Mouse (Mus musculus): Measurements from ENCODE around the gene Rgs7.

Rgs7 gene

GRCm38 (mm10) chr1:175431356-175432053, 60.8 kb downstream of the Rgs7 start:
- 61% methylated on average over 4 of the region's 4 CpGs for WGBS

- 83% methylated on average over 2 of the region's 2 CpGs for WGBS
Observed at GRCm38 (mm10) chr1:175427112-175427511, 65.2 kb downstream of the Rgs7 start.

DNA sequence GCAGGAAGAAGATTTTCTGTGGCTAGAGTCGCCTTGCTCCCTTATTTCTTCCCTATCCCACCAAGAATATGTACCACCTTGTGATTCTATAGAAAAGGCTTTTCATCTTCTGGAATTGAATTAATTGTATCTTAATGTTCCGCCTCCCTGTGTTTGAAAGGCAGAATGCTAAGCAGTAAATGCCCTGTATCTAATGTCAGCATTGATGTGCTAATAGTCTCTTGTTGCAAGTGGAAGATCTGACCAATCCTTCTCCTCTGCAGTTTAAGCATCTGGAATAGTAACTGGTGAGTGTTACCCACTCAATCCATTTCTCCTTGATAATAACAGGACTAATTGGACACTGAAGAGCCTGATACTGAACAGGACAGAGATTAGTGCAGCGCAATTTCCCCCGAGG, 65.9 kb downstream of the Rgs7 start:
- WGBS, result 90% methylated on average over 4 of the region's 4 CpGs

GRCm38 (mm10) chr1:175420883-175421282, 71.4 kb downstream of the Rgs7 start:
- 55% methylated on average over 4 of the region's 4 CpGs for WGBS

DNA sequence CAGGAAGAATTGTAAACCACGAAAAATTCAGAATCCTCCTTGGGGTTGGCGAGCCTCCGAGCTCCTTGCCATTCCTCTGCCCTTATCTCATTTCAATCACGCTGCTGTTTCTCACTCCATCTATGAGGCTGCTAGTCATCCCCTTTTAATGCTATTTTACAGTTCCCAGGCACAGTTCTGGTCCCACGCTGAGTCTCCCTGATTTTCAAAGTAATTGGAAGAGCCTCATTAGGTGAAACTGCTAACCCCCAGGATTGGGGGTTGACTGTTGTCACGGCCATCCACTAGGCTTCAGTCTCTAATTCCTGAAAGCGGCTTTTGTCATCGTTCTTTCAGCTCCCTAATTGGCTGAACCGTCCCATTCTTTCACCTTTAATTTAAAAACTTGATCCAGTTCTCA, 76.6 kb downstream of the Rgs7 start:
- 64% methylated on average over 9 of the region's 9 CpGs for WGBS

- 52% methylated on average over 3 of the region's 3 CpGs for WGBS
Observed at GRCm38 (mm10) chr1:175410399-175410798, 81.9 kb downstream of the Rgs7 start.

GRCm38 (mm10) chr1:175391894-175392293, 100.4 kb downstream of the Rgs7 start:
- 50% methylated on average over 4 of the region's 4 CpGs for WGBS

DNA sequence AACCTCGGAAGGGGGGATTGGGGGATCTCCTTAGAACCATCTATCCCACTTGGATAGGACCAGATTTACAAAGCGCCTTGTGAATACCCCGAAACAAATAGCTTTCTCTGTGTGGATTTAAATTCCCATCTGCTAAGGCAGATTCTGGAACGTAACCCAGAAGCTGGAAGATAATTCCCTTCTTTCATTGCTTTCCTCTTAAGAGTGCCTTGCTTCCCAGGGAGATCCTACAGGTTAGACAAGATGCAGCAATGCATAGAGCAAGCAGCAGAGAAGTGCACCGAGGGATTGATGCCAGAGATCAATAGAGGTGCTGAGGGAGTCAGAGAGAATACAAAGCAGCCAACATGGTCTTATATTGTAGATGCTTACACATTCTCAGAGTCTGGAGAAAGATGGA, 103.0 kb downstream of the Rgs7 start:
- WGBS, result 30% methylated on average over 5 of the region's 5 CpGs

DNA sequence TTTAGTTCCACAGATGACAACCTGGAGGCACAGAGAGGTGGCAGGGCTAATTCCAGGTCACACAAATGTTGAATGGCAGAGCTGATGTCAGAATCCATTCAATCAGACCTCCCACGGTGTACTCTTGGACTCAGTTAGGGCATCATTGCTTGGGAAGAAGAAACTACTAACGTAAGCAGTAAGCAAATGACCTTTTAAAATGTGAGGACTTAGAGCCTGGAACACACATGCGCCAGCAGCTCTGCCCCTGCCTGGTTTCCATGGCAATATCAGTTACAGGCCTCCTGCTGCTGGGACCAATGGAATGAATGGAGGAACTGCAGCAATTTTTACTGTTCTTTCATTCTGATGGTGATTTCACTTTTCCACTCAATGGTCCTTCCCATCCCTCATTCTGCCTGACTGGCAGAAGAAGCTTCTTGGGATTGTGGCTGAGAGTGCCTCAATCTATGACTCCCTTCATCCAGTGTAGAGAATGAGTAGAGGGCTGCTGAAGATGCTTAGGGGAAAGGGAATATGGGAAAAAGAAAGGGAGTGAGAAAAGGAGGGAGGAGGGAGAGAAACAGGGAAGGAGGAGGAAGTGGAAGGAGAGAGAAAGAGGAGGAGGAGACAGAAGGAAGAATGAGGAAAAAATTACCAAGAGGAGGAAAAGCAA, 106.6 kb downstream of the Rgs7 start:
- 28% methylated on average over 3 of the region's 3 CpGs for WGBS

GRCm38 (mm10) chr1:175368062-175368461, 124.2 kb downstream of the Rgs7 start:
- WGBS, result 93% methylated on average over 2 of the region's 2 CpGs

DNA sequence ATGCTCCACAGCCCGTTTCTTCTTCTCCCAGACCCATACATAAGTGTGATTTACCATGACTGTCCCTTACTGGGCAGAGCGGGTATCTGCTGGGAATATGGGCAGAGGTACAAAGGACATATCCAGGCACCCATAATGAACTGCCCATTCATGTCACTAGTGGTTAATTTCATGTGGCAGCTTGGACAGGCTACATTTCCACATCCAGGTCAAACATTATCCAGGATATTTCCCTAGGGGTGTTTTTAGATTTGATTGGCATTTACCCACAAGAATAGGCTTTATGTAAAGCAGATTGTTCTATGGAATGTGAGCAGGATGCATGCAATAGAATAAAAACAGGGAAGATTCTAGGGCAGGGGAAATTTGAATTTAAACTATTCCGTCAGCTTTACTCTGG, 128.7 kb downstream of the Rgs7 start:
- WGBS, result 79% methylated on average over 3 of the region's 3 CpGs

- WGBS, result 30% methylated on average over 7 of the region's 7 CpGs
Observed at GRCm38 (mm10) chr1:175359411-175360366, 132.6 kb downstream of the Rgs7 start.

- 79% methylated on average over 4 of the region's 4 CpGs for WGBS
Observed at GRCm38 (mm10) chr1:175352921-175353320, 139.4 kb downstream of the Rgs7 start.

- 87% methylated on average over 1 of the region's 1 CpGs for WGBS
Observed at GRCm38 (mm10) chr1:175346162-175346561, 146.1 kb downstream of the Rgs7 start.

DNA sequence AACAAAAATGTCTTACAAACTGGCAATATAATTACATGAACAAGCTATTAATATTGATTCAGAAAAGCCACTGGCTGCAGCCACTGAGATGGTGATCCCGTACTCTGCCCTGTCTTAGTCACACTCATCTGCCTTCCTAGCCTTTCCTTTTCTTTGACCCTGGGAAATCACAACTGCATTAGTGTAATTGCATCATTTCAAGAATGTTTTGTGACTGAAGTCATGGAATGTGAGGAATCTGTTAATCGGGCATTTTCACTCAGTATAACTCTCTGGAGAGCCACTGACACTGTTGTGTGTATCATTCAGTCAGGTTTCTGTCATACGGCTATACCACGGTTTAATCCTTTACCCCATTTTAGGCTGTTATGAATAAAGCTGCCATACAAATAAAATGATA, 156.1 kb downstream of the Rgs7 start:
- WGBS, result 78% methylated on average over 4 of the region's 4 CpGs

DNA sequence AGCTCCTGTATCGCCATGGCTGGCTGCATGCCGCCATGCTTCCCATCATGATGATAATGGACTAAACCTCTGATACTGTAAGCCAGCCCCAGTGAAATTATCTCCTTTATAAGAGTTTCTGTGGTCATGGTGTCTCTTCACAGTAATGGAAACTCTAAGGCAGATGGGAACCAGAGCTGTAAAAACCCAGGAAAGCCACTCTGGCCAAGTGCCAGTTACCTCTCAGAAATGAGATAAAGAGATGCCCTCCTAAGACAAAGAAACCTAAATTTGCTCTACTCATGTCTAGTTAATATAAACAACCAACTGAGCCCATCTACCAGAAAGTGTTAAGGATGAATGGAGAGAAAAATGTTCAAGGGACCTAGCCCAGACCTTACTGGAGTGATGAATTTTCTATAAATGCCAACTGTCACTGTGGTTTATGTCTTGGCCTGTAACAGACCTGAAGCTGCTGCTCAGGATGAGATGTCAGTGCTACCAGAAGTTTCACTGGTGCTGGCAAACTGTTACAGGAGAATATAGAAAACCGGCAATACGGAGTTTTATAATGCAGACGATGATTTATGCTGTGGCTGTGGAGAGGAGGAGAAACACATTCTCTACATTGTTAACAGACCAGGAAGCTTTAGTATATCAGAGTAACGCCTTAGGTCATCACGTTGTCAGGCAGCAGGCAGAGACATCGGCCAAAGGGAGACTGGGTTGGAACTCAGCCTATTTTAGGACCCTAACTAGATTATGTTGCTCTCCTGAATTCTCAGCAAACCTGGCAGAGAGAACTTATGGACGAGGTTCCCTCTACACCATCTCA, 159.1 kb downstream of the Rgs7 start:
- WGBS, result 68% methylated on average over 9 of the region's 9 CpGs

GRCm38 (mm10) chr1:175329934-175330471, 162.3 kb downstream of the Rgs7 start:
- WGBS, result 84% methylated on average over 3 of the region's 3 CpGs

DNA sequence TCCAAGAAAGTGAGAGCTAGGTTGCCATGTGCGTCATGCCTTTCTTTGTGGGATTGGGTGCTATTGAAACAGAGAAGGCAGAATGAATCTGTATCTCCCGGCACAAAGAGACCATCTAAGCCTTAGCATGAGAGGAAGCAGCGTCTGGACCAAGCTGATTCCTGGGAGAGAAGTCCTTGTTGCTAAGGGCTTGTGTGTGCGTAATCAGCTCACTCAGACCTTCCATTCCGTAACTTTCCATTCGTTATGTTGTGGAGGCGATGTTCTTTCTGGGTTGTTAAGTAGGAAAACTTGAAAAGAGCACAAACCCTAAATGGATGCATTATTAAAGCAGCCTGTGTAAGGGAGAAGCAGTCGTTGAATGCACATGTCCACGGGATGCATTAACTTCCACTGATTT, 173.1 kb downstream of the Rgs7 start:
- 41% methylated on average over 9 of the region's 9 CpGs for WGBS

GRCm38 (mm10) chr1:175317264-175317663, 175.0 kb downstream of the Rgs7 start:
- WGBS, result 35% methylated on average over 1 of the region's 1 CpGs

GRCm38 (mm10) chr1:175307604-175308003, 184.7 kb downstream of the Rgs7 start:
- 48% methylated on average over 3 of the region's 3 CpGs for WGBS

- WGBS, result 58% methylated on average over 1 of the region's 1 CpGs
Observed at GRCm38 (mm10) chr1:175300895-175301294, 191.4 kb downstream of the Rgs7 start.

All from cerebral cortex, adult 2 months (tissue).